Mouse (Mus musculus) gonadal fat pad, adult 2 months (tissue): Measurements from ENCODE around the gene Arel1. TPM values are rescaled to one million over a fixed set of nuclear protein-coding genes. Genes with fewer than 3 reads are reported as not detected.

Source experiments
- DNase-seq: peaks from one replicate; pipeline ENCODE4 v3.0.0-alpha.2; 2012; ENCODE audit warnings: low read depth
- polyA plus RNA-seq: library from polyadenylated mRNA; depleted of rRNA; stranded (reverse); fragments of >200 nt; gene quantifications from 2 replicates; pipeline ENCODE4 v1.2.3, GENCODE M21; 2012

Gene Arel1
- polyA plus RNA-seq, 1 experiment = 42.5 TPM

DNA sequence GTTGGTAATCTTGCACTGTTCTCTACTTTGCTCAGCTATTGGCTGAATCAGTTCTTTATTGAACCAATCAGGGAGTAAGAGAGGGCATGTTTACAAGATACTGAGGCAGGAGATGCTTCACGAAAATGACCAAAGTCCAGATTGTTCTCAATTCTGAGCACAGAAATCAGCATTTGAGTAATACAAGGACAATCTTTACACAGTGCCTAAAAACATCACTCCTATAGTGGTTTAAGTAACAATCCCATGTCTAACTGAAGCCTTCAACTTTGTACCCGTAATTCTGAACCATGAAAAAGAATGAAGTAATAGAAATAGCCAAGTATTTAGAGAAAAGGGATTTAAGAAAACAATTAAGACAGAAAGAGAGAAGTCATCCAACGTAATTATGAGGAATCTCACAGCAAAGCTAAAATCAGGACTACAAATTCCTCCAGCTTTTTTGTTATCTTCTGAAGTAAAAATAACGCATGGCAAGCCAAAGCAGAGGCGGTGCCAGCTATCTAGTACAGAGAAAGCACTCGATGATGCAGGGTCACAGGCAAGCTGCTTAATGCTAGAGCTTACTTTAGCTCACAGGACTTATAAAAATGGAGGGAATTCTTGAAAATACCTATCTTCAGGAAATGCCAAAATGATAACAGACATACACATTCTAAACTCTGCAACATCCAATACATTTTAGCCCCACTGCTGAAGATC is 22.0 kb downstream of the Arel1 start:
- no peak for DNase-seq

DNA sequence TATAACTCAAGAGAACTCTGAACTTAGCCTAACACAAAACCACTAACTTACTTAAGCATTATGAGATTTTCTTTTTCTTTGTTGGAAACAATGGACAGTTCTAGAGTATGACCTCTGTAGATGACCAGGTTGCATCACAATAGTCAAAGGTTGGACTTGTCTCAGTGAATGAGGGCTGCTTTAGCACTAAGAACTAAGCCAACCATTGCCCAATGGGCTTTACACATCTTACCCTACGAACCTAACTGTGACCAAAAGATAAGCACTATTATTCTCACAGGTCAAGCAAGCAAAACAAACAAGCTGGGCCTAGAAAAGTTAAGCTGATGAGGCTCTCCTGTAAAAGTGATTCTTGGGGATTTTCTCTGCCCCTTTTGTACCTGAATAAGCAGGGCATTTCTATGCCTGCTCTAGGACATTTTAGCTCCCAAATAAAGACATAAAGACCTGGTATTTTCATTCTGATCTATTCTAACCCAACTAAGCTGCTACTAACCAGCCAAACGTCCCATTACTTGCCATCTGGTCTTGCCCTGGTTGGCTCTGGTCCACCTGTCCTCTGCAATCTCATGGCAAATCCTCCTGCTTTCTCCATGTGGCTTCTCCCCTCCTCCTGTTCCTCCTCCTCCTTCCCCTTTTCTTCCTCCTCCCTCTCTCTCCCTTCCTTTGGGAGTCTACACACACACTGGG is 22.7 kb downstream of the Arel1 start:
- DNase-seq = no peak

DNA sequence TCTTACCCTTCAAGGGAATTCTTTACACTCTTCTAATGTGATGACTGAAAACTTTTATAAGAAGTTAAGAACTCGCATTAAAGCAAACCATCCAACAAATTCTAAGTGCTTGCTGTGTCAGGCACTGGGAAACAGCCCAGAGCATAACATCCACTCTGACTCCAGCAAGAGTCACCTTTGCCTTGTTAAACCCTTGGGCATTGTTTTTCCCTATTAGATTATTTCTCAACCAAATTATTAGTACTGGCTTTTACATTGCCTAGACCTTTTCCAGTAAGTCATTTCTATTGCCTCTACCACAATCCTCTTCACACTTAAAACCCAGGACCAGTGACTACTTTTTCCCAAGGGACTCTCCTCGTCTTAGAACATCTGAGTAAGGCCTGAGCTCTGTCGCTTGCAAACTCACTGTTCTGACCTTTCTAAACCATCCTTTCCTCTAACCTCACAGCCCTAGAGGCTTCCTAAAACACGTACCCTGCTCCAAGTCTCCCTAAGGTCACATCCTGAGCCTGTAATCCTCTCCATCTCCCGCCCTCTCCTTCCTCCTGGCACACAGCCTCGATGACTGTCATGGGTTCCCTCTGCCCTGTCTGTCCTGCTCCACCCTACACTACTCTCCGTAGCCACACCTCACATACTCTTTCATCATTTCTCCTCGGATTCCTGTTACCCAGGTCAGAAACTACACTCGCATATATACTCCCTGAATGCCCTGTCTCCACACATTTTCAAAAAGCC is 25.7 kb downstream of the Arel1 start:
- DNase-seq = peak; percentile 88

DNA sequence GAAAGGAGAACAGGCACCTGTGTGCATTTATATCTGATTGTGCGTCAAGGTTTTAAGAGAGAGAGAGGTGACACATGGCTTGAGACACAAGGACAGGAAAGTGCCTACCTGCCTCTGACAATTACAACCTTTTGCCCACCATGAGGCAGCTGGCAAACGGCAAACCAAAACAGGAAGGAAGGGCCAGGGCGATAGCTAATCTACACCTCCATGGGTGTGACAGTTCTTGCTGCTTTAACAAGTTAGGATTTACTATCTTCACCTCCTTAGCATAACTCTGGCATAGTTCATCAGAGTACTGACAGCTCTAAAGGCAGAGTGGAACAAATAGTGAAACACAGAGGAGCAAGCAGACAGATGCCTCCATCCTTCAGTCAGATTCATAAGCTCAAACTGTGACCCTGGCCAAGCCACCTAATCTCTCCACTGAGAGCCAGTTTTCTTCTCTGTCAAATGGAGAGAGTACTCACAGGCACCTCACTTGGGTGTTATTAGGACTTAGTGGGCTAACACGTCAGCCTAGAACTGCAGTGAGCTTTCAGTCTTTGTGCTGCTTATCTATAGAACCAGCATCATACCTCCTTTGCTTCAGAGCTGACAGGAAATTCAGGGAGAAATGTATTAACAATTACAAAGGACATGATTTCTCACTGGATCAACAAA is 26.4 kb downstream of the Arel1 start:
- DNase-seq = no peak

DNA sequence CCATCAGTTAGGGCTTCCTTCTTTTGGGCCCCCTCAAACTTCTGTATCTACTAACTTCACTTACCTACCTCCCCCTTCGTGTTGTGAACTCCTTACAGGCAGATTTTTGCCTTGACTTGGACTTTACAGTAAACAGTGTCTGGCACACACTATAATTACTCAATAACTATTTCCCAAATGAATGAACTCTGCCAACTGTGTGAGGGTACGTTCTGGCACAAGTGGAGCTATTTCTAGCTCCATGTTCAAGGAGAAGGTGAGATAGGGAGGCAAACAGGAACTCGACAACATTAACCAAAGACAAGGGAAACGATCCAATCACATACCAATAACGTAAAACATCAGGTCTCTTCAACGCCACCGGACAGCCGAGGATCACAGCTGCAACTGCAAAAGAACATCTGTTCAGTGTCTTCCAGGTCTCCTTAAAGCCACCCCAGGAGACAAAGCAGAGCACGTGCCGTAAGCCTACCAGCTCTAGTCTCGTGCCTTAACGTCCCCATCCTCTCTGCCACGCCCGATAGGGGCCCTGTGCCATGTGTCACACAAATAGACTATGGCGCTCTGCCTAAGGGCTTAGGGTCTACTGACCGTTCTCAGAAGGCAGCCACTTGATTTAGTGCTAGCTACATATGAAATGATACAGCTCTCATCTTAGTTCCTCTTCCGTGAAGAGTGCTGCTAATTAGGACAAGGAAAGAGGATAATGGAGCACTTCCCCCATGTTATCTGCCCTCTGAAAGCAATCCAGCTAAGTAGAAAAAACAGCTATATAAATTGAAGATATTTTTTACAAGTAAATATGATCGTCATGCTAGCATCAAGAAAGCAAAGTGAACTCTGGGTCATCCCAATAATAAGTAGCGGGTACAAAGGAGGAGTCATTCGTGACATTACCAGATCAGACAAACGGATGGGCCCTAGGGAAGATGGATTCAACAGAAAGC is 27.4 kb downstream of the Arel1 start:
- peak; percentile 64 for DNase-seq

DNA sequence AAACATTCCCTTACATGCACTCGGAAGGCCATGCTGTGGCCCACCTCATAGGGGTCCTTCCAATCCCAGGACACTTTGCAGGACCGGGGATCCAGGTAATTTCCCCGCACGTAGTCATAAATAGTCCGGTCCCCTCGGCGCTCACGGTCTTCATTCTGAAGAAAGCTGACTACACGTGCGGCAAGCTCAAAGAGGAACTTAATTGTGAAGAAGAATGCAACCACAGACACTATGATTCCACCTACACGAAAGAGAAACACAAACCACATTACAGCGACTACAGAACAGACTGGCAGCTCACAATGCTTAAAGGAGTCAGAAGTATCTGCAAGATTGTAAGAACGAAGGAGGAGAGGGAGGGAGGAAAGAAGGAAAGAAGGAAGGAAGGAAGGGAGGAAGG is 29.0 kb downstream of the Arel1 start:
- DNase-seq = no peak

DNA sequence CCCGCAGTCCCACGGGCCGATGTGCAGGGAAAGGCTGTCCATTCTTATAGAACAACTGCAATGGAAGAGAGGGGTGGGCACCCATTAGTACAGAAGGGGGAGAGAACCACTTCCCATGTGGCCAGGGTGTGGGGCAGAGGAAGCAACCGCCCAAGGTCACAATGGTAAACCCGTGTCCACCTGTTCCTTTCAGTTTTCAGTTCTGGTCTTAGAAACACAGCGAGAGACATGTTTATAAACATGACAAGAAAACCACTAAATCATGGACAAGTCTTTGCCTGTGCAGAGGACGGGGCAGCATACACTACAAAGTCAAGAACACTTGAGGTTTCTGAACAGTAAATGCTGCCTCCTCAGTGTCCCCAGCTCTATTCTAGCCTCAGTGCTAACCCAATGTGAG is 30.4 kb downstream of the Arel1 start:
- no peak for DNase-seq

DNA sequence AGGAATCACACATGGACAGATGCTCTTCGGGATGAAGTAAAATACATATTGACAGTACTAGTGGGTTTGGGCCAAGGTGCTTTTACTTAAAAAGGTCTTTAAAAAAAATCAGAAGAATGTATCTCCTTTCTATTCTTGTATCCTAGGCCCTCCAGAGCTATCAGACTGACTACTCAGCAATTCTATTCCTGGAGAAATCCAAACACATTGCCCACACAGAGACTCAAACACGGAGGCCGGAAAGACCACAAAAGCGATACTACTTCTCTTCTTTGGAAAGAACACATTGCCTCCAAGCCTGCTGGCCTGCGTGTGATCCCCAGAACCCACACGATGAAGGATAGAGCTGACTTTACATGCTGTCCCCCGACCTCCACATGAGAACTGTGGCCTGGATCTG is 31.6 kb downstream of the Arel1 start:
- DNase-seq = no peak

DNA sequence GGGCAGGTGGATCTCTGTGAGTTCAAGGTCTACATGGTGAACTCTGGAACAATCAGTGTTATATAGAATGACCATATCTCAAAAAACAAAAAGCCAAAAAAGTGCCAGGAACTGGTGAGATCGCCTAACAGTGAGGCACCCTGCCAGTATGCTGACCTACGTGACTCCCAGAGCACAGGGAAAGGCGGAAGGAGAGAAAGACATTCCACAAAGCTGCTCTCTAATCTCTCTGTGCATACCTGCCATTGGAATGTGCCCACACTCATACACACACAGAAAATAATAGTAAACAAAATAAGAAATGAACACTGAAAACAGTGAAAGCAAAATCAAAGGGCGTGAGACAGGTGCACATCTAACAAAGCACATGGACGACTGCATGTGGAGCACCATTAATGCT is 35.4 kb downstream of the Arel1 start:
- no peak for DNase-seq

DNA sequence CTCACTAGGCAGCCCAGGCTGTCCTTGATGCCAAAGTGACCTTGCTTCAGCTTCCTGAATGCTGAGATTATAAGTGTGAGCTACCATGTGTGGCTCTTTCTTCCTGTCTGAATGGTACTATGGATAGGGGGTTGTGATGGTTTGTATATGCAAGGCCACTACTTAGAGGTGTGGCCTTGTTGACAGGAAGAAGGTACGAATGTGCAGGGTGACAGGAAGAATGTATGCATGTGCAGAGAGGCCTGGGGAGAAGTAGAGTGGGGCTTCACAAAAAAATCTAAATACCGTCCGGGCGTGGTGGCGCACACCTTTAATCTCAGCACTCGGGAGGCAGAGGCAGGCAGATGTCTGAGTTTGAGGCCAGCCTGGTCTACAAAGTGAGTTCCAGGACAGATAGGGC is 38.5 kb downstream of the Arel1 start:
- no peak for DNase-seq

DNA sequence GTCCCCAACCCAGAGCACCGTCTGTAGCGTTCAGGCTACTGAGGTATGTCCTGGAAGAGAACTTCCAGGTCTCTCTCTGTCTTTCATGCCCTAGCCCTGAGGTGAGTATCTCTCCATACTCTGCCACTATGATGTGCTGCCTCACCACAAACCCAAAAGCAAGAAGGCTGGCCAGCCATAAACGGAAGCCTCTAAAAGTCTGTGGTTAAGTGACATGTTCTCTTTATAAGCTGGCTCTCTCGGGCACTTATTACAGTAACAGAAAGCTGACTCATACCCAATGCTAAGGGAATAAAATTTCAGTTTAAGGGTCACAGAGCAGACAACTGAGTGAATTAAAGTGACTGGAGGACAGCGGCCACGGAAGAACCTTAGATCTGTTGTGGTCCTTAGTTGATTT is 44.2 kb downstream of the Arel1 start:
- no peak for DNase-seq

DNA sequence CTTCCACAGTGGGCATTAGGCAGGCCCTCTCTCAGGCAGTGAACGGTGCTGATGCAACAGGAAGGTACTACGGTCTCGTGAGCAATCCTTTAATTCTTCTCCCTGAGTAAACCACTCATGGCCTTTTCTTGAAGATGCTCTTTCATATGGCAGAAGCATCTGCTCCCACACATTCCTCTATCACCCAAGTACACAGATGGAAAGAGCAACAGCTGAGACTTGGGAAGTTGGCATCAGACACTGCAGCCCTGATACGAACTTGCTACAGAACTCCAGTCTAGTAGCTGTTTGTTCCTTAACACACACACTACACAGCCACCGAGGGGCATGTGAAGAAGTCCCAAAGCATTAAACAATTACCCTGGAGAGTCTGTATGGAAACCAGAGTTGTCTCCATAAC is 46.4 kb downstream of the Arel1 start:
- DNase-seq = no peak

DNA sequence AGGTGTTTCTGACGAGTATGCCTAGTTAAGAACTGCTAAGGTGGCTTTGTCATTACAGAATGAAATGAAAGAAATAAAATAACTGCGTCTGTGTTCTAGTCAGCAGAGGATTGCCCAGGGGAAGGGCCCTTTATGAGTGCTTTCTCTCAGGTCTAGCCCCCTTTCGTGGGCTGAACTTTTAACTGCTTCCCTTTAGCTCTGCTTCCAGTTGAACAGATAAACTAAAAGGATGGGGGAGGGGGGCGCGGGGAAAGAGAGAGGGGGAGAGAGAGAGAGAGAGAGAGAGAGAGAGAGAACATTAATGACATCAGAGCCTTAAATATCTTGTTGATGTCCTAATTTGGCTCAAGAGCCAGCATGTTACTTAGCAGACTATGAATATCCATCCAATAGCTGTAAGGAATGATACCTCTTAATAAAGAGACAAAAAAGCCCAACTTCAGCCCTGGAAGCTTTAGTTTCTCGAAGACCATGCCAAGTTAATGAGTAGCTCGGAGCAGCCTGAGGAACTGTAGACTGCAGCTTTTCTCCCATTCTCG is 48.8 kb downstream of the Arel1 start:
- DNase-seq = no peak

DNA sequence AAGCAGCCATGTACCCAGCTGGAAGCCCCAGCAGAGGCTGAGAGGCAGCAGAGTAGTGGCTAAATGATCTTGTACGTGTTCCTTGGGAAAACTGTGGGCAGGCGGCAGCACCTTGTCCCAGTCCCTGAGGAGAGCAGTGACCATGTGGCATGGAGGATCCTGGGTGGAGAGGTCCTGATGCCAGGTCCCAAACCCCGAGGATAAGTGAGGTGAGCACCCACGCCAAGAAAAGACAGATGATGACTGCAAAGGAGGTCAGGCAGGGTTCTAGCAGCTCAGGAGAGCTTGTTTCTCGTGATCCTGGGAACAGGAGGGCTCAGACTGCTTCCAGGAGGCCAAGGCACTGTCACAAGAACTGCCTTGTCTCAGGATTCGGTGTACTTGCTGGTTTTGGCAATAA is 51.9 kb downstream of the Arel1 start:
- peak; percentile 47 for DNase-seq

DNA sequence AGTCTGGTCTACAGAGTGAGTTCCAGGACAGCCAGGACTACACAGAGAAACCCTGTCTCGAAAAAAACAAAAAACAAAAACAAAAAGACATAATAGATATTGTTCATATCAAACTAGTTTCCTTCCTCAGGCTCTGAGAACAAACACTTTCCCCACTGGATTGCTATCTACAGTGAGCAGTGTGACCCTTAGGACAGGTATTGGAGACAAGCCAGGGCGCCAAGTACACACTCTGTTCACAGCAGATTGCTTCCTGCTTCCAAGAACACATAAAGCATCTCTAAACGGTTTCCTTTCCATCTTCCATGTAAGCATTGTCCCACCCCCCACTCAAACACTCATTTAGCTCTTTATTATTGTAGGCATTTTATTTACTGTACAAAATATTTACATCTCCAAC is 52.9 kb downstream of the Arel1 start:
- DNase-seq = no peak

DNA sequence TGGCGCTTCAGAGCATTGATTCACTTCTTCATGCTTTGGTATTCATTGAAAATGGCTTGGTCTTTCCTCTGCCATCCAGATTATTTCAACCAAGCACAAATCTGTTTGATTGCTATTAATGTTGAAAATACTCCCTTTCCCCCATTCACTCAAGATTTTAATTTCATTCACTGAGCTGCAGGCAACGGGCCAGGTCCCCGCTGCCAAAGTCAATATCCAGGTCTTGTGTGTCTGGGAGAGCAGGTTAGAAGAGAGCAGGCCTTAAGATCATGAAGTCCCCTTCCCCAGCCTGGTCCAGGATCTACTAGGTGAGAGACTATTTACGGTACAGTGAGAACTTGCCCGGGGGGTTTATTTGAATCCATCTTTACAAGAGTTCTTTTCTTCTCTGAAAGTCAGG is 55.7 kb downstream of the Arel1 start:
- DNase-seq = no peak

DNA sequence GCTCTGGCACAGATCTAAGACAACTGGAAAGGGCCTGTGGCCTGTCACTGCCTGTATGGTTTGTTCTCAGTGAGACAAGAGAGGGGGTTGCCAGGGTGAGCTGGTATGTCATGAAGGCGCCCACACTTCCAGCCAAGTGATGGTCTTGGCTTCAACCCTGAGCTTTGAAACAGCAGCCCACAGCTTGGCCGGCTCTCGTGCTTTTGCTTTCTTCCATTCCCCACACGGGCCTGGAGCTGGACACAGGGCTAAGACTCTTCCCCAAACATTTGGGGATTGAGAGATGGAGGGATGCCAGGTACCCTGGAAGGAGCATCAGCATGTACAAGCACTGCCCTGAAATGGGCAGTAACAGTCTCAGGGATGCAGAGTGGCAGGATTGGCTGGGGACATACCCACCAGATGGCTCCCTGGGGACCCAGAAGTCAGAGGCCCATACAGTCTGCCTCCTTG is 58.0 kb downstream of the Arel1 start:
- no peak for DNase-seq

DNA sequence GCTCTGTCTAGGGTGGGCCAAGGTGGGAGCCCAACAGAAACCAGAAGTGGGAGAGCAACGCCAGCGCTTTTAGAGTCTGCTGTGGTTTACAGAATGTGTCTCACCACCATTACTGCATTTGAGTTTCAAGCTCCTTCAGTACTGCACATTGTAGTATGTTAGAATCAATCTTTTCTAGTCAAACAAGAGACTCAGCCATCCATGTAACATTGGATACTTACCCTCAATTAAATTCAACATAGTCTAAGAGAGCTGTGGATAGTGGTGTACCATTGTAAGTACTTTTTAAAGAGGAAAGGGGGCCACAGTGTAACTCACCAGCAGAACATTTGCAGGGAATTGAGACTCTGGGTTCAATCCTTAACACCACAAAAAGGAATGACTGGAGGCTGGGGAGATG is 59.1 kb downstream of the Arel1 start:
- no peak for DNase-seq

DNA sequence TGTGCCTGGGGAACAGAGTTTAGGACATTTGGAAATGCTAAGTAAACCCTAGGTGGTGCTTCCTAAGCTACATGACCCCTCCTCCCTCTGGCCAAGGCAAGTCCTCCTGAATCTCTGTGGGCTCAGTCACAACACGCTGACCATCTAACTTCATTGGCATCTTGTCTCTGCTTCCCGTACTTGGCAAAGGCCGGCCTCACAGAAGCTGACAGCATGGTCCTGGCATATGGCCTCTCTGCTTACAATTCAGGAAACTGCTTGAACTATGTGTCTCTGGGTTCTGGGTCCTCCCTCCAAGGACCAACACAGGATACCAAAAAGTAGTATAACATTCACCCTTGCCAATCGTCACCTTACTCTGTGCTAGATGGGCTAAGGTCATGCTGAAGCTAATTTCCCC is 60.6 kb downstream of the Arel1 start:
- no peak for DNase-seq

DNA sequence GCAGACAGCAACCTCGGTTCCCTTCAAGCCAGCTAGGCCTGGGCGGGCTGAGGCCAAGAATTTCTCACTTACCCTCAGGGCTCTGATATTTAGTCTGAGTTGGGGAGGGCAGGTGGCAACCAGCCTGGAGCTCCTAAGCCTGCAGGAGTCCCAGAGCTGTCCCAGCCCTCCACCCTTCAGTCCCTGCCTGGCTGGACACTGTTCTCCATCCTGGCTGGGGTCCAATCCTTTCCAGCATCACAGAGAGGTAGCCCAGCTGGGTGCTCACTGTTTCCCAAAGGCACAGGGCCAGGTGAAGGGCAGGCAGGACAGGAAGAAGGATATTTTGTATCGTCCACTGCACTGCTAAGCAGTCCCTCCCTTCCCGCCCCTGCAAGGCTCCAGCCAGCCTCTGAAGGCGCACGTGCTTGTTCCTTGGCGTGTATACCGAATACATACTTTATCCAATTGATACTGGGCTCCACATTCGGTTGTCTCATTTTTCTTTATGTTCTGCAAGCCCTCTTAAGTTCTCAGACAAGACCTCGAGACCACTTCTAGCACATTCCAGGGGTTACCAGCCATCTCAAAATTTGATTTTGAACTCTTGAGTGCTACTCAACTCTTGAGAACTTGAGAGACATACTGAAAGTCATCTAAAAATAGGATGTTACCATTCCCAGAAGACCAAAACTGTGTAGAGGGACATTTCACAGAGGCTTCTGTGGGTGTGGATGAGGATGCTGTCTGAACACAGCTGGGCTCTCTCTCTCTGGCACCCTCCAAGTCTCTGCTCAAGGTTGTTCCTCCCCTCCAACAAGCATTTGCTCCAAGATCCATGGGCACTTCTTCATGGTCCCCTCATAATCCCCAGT is 62.8 kb downstream of the Arel1 start:
- DNase-seq = no peak
